Mouse (Mus musculus): ENCODE measurements around the gene Fkbp9. TPM values are rescaled to one million over a fixed set of nuclear protein-coding genes. Genes with fewer than 3 reads are reported as not detected.

The Fkbp9 gene
- polyA plus RNA-seq, 1 experiment: 50.4 TPM

GRCm38 (mm10) chr6:56908912-56909311, 77.1 kb downstream of the Fkbp9 start:
- H3K4me1 ChIP-seq (ENCODE audit: control insufficient read depth, insufficient read depth, low read length): peaks cover 7% of the 10 kb centered on the region; the same call in 1 of the 2 replicates
- TF ChIP-seq POLR2A (IDR thresholded peaks at IDR 0.05; ENCODE audit: low read depth, low read length): no peak
- peak; percentile 89 for TF ChIP-seq CTCF (conservative IDR thresholded peaks at IDR 0.05; ENCODE audit: insufficient read depth, insufficient read length, low read depth, low read length)
- no peak overlapping the region for H3K27ac ChIP-seq (ENCODE audit: insufficient read depth, low read depth, low read length)
- peak; percentile 79 for DNase-seq
- H3K36me3 ChIP-seq (ENCODE audit: control insufficient read depth, insufficient read depth, low read length): no peaks in the 10 kb centered on the region
- no peak overlapping the region for H3K4me3 ChIP-seq (ENCODE audit: insufficient read depth, low read depth, low read length)
- H3K27me3 ChIP-seq (replicated peaks; ENCODE audit: control insufficient read depth, insufficient read depth, low read length): no peaks in the 10 kb centered on the region
- WGBS: 10% methylated on average over 4 of the region's 4 CpGs

DNA sequence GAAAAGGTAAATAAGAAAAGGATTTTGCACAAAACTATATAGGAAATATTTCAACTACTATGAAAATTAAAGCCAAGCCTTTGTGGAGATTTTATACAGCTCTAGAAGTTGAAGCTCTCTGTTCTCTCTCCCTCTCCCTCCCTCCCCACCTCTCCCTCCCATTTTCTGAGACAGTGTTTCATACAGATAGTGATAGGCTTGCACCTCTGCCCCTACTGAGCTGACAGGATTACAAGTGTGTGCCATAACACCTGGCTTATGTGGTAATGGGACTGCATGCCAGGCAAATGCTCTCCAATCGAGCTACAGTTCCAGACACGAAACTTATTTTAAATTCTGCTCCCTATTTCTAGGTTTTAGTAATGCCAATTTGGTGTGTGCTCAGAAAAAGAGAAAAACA, 79.1 kb downstream of the Fkbp9 start:
- TF ChIP-seq CTCF (conservative IDR thresholded peaks at IDR 0.05; ENCODE audit: insufficient read depth, insufficient read length, low read depth, low read length): no peak
- TF ChIP-seq POLR2A (IDR thresholded peaks at IDR 0.05; ENCODE audit: low read depth, low read length): no peak
- Histone ChIP-seq H3K27me3 (replicated peaks; ENCODE audit: control insufficient read depth, insufficient read depth, low read length) (no peaks in the 10 kb centered on the region), H3K4me3 (ENCODE audit: insufficient read depth, low read depth, low read length) (no peak overlapping the region), H3K4me1 (ENCODE audit: control insufficient read depth, insufficient read depth, low read length) (peaks cover 10% of the 10 kb centered on the region; the same call in 1 of the 2 replicates), H3K27ac (ENCODE audit: insufficient read depth, low read depth, low read length) (no peak overlapping the region), H3K36me3 (ENCODE audit: control insufficient read depth, insufficient read depth, low read length) (no peaks in the 10 kb centered on the region)
- WGBS: 72% methylated on average over 2 of the region's 2 CpGs
- no peak for DNase-seq

GRCm38 (mm10) chr6:56913092-56913858, 81.4 kb downstream of the Fkbp9 start:
- H3K4me3 ChIP-seq (ENCODE audit: insufficient read depth, low read depth, low read length): no peak overlapping the region
- peaks cover 18% of the 10 kb centered on the region for H3K4me1 ChIP-seq (ENCODE audit: control insufficient read depth, insufficient read depth, low read length)
- no peaks in the 10 kb centered on the region for H3K27me3 ChIP-seq (replicated peaks; ENCODE audit: control insufficient read depth, insufficient read depth, low read length)
- TF ChIP-seq POLR2A (IDR thresholded peaks at IDR 0.05; ENCODE audit: low read depth, low read length) (no peak), CTCF (conservative IDR thresholded peaks at IDR 0.05; ENCODE audit: insufficient read depth, insufficient read length, low read depth, low read length) (no peak)
- DNase-seq: no peak
- 80% methylated on average over 2 of the region's 2 CpGs for WGBS
- H3K36me3 ChIP-seq (ENCODE audit: control insufficient read depth, insufficient read depth, low read length): no peaks in the 10 kb centered on the region
- no peak overlapping the region for H3K27ac ChIP-seq (ENCODE audit: insufficient read depth, low read depth, low read length)

DNA sequence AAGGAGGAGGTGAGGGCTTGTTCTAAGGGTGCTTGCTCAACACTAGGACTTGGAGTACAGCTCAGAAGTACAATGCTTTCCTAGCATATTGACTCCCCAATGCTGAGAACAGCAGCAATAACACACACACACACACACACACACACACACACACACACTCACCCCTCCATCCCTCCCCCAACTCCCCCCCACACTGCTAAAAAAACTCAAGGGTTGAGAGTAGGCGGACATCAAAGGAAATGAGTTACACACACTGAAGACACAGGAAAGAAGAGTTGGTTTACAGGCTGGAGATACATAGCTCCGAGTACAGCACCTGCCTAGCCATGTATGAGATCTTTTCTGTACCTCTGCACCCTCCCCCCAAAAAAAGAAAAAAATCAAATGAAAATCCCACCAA, 84.4 kb downstream of the Fkbp9 start:
- 55% methylated on average over 2 of the region's 2 CpGs for WGBS
- H3K4me3 ChIP-seq (ENCODE audit: insufficient read depth, low read depth, low read length): no peak overlapping the region
- DNase-seq: no peak
- no peak overlapping the region for H3K27ac ChIP-seq (ENCODE audit: insufficient read depth, low read depth, low read length)
- TF ChIP-seq POLR2A (IDR thresholded peaks at IDR 0.05; ENCODE audit: low read depth, low read length): no peak
- no peak for TF ChIP-seq CTCF (conservative IDR thresholded peaks at IDR 0.05; ENCODE audit: insufficient read depth, insufficient read length, low read depth, low read length)
- H3K36me3 ChIP-seq (ENCODE audit: control insufficient read depth, insufficient read depth, low read length): no peaks in the 10 kb centered on the region
- peaks cover 25% of the 10 kb centered on the region for H3K4me1 ChIP-seq (ENCODE audit: control insufficient read depth, insufficient read depth, low read length)
- no peaks in the 10 kb centered on the region for H3K27me3 ChIP-seq (replicated peaks; ENCODE audit: control insufficient read depth, insufficient read depth, low read length)

DNA sequence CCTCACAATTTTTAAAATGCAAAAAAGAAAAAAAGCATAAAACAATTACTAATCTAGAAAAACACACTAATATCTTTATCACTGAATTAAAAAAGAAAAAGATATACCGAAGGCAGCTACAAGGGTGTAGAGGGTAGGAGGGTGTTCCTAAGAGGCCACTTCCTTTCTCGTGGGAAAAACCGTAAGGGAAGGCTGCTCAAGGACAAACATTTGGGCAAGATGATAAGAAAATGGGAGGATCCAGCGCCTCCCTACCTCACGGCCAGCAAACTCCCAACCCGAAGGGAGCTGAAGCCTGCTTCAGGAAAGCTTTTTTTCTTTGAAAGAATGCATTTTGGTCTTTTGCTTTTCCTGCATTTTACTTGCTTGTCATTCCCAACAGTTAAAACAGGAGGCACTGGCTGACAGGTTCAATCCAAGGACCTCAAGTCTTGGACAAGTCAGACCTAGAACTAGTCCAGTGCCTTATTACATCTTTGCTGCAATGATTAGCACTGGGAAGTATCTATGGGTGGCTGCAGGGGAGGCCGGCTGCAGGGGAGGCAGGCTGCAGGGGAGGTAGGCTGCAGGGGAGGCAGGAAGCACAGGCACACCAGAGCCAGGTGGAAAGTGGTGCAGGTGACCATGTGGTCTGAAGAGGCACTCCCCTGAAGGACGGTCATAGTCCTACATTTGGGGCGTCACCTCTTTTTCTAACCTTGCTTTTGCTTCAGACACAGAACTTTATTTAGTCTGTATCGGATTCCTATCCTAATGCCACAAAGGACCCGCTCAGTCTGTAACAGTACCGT, 85.9 kb downstream of the Fkbp9 start:
- Histone ChIP-seq H3K27me3 (replicated peaks; ENCODE audit: control insufficient read depth, insufficient read depth, low read length) (no peaks in the 10 kb centered on the region), H3K4me3 (ENCODE audit: insufficient read depth, low read depth, low read length) (no peak overlapping the region), H3K4me1 (ENCODE audit: control insufficient read depth, insufficient read depth, low read length) (peaks cover 25% of the 10 kb centered on the region), H3K36me3 (ENCODE audit: control insufficient read depth, insufficient read depth, low read length) (no peaks in the 10 kb centered on the region), H3K27ac (ENCODE audit: insufficient read depth, low read depth, low read length) (no peak overlapping the region; the same call in 1 of the 2 replicates)
- whole genome bisulfite sequencing: 49% methylated on average over 12 of the region's 12 CpGs
- TF ChIP-seq CTCF (conservative IDR thresholded peaks at IDR 0.05; ENCODE audit: insufficient read depth, insufficient read length, low read depth, low read length) (no peak), POLR2A (IDR thresholded peaks at IDR 0.05; ENCODE audit: low read depth, low read length) (no peak)
- peak; percentile 30 for DNase-seq

DNA sequence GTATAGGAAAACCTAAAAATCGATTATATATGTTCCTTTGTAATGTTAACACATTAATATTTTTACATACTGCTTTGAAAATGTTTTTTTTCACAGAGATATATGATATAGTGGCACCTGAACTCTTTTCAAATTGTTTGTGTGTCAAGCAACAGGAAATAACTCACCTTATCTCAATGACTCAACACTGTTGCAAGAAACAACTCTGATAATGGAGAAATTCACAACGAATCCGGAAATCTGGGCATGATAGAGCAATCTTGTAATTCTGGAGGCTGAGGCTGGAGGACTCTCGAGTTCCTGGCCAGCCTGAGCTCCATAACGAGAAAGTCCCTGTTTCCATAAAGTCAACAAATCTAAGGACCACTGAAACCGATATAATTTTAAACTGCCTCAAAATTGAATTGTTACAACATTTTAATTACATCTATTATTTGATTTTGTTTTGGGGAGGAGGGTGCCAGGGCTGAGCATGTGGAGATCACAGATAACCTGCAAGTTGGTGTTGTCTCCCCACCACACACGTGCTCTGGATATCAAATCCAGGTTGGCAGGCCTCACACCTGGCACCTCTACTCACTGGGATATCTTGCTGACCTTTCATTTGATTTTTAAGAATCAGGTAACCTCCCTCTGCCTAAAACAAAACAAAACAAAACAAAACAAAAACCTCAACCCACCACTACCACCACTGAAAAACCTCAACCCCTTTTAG, 87.6 kb downstream of the Fkbp9 start:
- WGBS: 71% methylated on average over 7 of the region's 7 CpGs
- peak overlapping the region; percentile 100 for H3K27ac ChIP-seq (ENCODE audit: insufficient read depth, low read depth, low read length)

More for the DNA sequence above, 87.6 kb downstream of the Fkbp9 start:
- peaks cover 19% of the 10 kb centered on the region for H3K4me1 ChIP-seq (ENCODE audit: control insufficient read depth, insufficient read depth, low read length)
- no peaks in the 10 kb centered on the region for H3K36me3 ChIP-seq (ENCODE audit: control insufficient read depth, insufficient read depth, low read length)
- H3K4me3 ChIP-seq (ENCODE audit: insufficient read depth, low read depth, low read length): no peak overlapping the region
- DNase-seq: peak; percentile 12
- TF ChIP-seq CTCF (conservative IDR thresholded peaks at IDR 0.05; ENCODE audit: insufficient read depth, insufficient read length, low read depth, low read length) (no peak), POLR2A (IDR thresholded peaks at IDR 0.05; ENCODE audit: low read depth, low read length) (no peak)
- no peaks in the 10 kb centered on the region for H3K27me3 ChIP-seq (replicated peaks; ENCODE audit: control insufficient read depth, insufficient read depth, low read length)

All from kidney, adult 2 months (tissue).